In the genomic region with DNA sequence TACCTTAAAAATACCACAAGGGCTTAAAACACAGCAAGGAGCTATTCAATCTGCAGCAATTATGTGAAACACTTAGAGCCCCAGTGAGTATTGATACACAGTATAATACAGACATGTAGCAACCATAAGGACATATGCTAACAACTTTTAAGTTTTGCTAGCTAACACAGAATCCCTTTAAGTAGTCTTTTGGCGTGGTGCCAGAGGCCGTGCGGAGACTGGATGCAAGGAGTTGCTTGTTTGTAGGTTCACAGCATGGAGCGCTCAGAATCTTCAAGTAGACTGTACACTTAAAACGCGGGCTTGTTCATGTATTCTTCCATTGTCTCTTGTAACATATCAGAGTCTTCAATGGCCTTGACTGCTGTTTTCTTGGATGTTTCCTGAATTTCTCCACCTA, we compare ENCODE assay signal across 22 mouse cellular contexts. TPM values are rescaled to one million over a fixed set of nuclear protein-coding genes. Genes with fewer than 3 reads are reported as not detected.
DNase-seq lines count a peak whose midpoint lies in the region; ATAC-seq and TF ChIP-seq lines count a peak whose summit lies in the region.
"Not testable (repeated sequence)": the region's sequence is repeated elsewhere in the genome, so short reads cannot be mapped to it uniquely, and the experiment has no call there.
"Had no signal": no experiment of that assay in that cellular context is flagged by ENCODE, and none has a peak within 500 bp of the region (broad histone marks: within the 10 kb centered on the region; RNA-seq: fewer than 3 reads in every experiment).

No protein-coding gene starts in this region.

- H3K27me3 ChIP-seq in embryonic facial prominence, embryonic 14.5 days (replicated peaks; ENCODE audit: control insufficient read depth, insufficient read depth, low read length); heart, embryonic 10.5 days (ENCODE audit: insufficient read depth, poor library complexity, severe bottlenecking); lung, embryonic 14.5 days (ENCODE audit: insufficient read depth, low read length); midbrain, embryonic 14.5 days (ENCODE audit: control insufficient read depth, insufficient read depth, low read length): not testable (repeated sequence)

- H3K27ac ChIP-seq in embryonic facial prominence, embryonic 14.5 days (replicated peaks; ENCODE audit: low read depth, low read length); heart, embryonic 10.5 days; lung, embryonic 14.5 days (ENCODE audit: low read depth); midbrain, embryonic 14.5 days (replicated peaks; ENCODE audit: low read depth, low read length): not testable (repeated sequence)

- TF ChIP-seq CTCF in brain, embryonic 14.5 days (IDR thresholded peaks at IDR 0.05; ENCODE audit: borderline replicate concordance, extremely low read depth, insufficient read depth, insufficient read length); lung, embryonic 14.5 days (IDR thresholded peaks at IDR 0.05; ENCODE audit: low read depth): not testable (repeated sequence)

- 55% methylated on average over 6 of the region's 6 CpGs for WGBS in embryonic facial prominence, embryonic 14.5 days
- WGBS in heart, embryonic 10.5 days, result 86% methylated on average over 6 of the region's 6 CpGs
- 40% methylated on average over 6 of the region's 6 CpGs for WGBS in lung, embryonic 14.5 days
- WGBS in midbrain, embryonic 14.5 days, result 64% methylated on average over 6 of the region's 6 CpGs

- H3K4me3 ChIP-seq in embryonic facial prominence, embryonic 14.5 days (ENCODE audit: low read depth, low read length); heart, embryonic 10.5 days; lung, embryonic 14.5 days (ENCODE audit: low read depth, low read length); midbrain, embryonic 14.5 days (replicated peaks; ENCODE audit: low read depth, low read length): not testable (repeated sequence)

- not testable (repeated sequence) for H3K9me3 ChIP-seq in embryonic facial prominence, embryonic 14.5 days (ENCODE audit: control insufficient read depth, low read length); heart, embryonic 10.5 days; lung, embryonic 14.5 days (ENCODE audit: low read depth, low read length); midbrain, embryonic 14.5 days (ENCODE audit: control insufficient read depth, low read length)

- not testable (repeated sequence) for H3K9ac ChIP-seq in embryonic facial prominence, embryonic 14.5 days (ENCODE audit: low read depth, low read length); lung, embryonic 14.5 days; midbrain, embryonic 14.5 days (replicated peaks; ENCODE audit: low read length)

- TF ChIP-seq POLR2A in brain, embryonic 14.5 days (IDR thresholded peaks at IDR 0.05; ENCODE audit: borderline replicate concordance, extremely low read depth, insufficient read depth, insufficient read length, poor library complexity, severe bottlenecking), result not testable (repeated sequence)

- H3K4me1 ChIP-seq in embryonic facial prominence, embryonic 14.5 days (ENCODE audit: control insufficient read depth, insufficient read depth, low read length); heart, embryonic 10.5 days; lung, embryonic 14.5 days (ENCODE audit: insufficient read depth); midbrain, embryonic 14.5 days (ENCODE audit: control insufficient read depth, insufficient read depth, low read length): not testable (repeated sequence)

- ATAC-seq in embryonic facial prominence, embryonic 14.5 days (ENCODE audit: low read depth); lung, embryonic 14.5 days (ENCODE audit: insufficient read depth); midbrain, embryonic 14.5 days (ENCODE audit: low FRiP score, low TSS enrichment): not testable (repeated sequence)

- H3K4me2 ChIP-seq in embryonic facial prominence, embryonic 14.5 days (ENCODE audit: low read depth, low read length); lung, embryonic 14.5 days; midbrain, embryonic 14.5 days (ENCODE audit: low read length): not testable (repeated sequence)

- peak; percentile 11 for DNase-seq in R1 (ENCODE audit: low read depth, low spot score)
- peak; percentile 73 for DNase-seq in brain, embryonic 14.5 days (ENCODE audit: low read depth)
- DNase-seq in embryonic facial prominence, embryonic 14.5 days (ENCODE audit: low spot score), result peak; percentile 67
- DNase-seq in heart, embryonic 10.5 days (ENCODE audit: low spot score), result peak; percentile 33
- DNase-seq in kidney, postnatal 10 days, result peak; percentile 32
- peak; percentile 80 for DNase-seq in lung, embryonic 14.5 days
- DNase-seq in midbrain, embryonic 14.5 days, result peak; percentile 63
- peak; percentile 28 to 31 for DNase-seq in right cerebral cortex, postnatal 10 days (ENCODE audit: low spot score in 2 of 2)

- not testable (repeated sequence) for H3K36me3 ChIP-seq in embryonic facial prominence, embryonic 14.5 days (ENCODE audit: control insufficient read depth, insufficient read depth, low read length); heart, embryonic 10.5 days; lung, embryonic 14.5 days (ENCODE audit: insufficient read depth); midbrain, embryonic 14.5 days (ENCODE audit: control insufficient read depth, insufficient read depth, low read length)

RNA-seq across cellular contexts. Expression of gene Ctse, which starts 5.9 kb away (rescaled TPM):
- polyA plus RNA-seq in brain, embryonic 14.5 days (2012; rRNA removed), result 0.07 TPM in 1 of 2 replicates, not detected in the other
- 0.14 and 0.15 TPM in 2 replicates for polyA plus RNA-seq in embryonic facial prominence, embryonic 14.5 days (2014; fragmentation: Nextera tagmentation; extraction: Ambion mirVana)
- polyA plus RNA-seq in heart, embryonic 10.5 days (2016; fragmentation: Nextera tagmentation; extraction: Ambion mirVana), result 0.07 and 0.21 TPM in 2 replicates
- 0.32 and 0.78 TPM in 2 replicates for polyA plus RNA-seq in lung, embryonic 14.5 days (2014; fragmentation: Nextera tagmentation; extraction: Ambion mirVana)
- polyA plus RNA-seq in midbrain, embryonic 14.5 days (2014; fragmentation: Nextera tagmentation; extraction: Ambion mirVana), result not detected in 2 replicates
- polyA plus RNA-seq: forebrain, embryonic 10.5 days; forebrain, embryonic 15.5 days; frontal cortex, adult 2 months; hindbrain, embryonic 15.5 days had no signal

RNA-seq across cellular contexts. Expression of gene Avpr1b, which starts 33.2 kb away (rescaled TPM):
- not detected in 2 replicates for polyA plus RNA-seq in brain, embryonic 14.5 days (2012; rRNA removed)
- polyA plus RNA-seq in embryonic facial prominence, embryonic 14.5 days (2014; fragmentation: Nextera tagmentation; extraction: Ambion mirVana), result 0.05 and 0.08 TPM in 2 replicates
- polyA plus RNA-seq in heart, embryonic 10.5 days (2016; fragmentation: Nextera tagmentation; extraction: Ambion mirVana), result not detected in 2 replicates
- polyA plus RNA-seq in lung, embryonic 14.5 days (2014; fragmentation: Nextera tagmentation; extraction: Ambion mirVana), result not detected in 2 replicates
- not detected in 2 replicates for polyA plus RNA-seq in midbrain, embryonic 14.5 days (2014; fragmentation: Nextera tagmentation; extraction: Ambion mirVana)
- polyA plus RNA-seq: CD4-positive, CD25-positive, alpha-beta regulatory T cell, adult 4 months; embryonic facial prominence, embryonic 15.5 days; erythroblast, embryonic 14.5 days; forebrain, embryonic 10.5 days; forebrain, embryonic 15.5 days; frontal cortex, adult 2 months; G1E; gonadal fat pad, adult 2 months; heart, adult 2 months; heart, embryonic 12.5 days; heart, embryonic 16.5 days; hindbrain, embryonic 11.5 days; hindbrain, embryonic 15.5 days; inflammation-experienced regulatory T-cells, adult 6 months had no signal

RNA-seq across cellular contexts. Expression of gene Rab7b, which starts 56.3 kb away (rescaled TPM):
- 0.76 and 0.96 TPM in 2 replicates for polyA plus RNA-seq in brain, embryonic 14.5 days (2012; rRNA removed)
- polyA plus RNA-seq in embryonic facial prominence, embryonic 14.5 days (2014; fragmentation: Nextera tagmentation; extraction: Ambion mirVana), result 10.6 and 11.5 TPM in 2 replicates
- 0.58 and 0.79 TPM in 2 replicates for polyA plus RNA-seq in heart, embryonic 10.5 days (2016; fragmentation: Nextera tagmentation; extraction: Ambion mirVana)
- polyA plus RNA-seq in lung, embryonic 14.5 days (2014; fragmentation: Nextera tagmentation; extraction: Ambion mirVana), result 1.4 and 1.6 TPM in 2 replicates
- polyA plus RNA-seq in midbrain, embryonic 14.5 days (2014; fragmentation: Nextera tagmentation; extraction: Ambion mirVana), result 0.12 and 1.6 TPM in 2 replicates
- polyA plus RNA-seq: erythroblast, embryonic 14.5 days; G1E had no signal

Comparison
In these comparisons a context has a peak if more than half of its experiments do, and no peak if none do; other contexts are left out.
1. DNase-seq: peak in every context shown above with its lines; median percentile 80 in lung, embryonic 14.5 days; 73 in brain, embryonic 14.5 days; 67 in embryonic facial prominence, embryonic 14.5 days; 63 in midbrain, embryonic 14.5 days; 33 in heart, embryonic 10.5 days; 32 in kidney, postnatal 10 days; 30 in right cerebral cortex, postnatal 10 days; 11 in R1.